Mouse (Mus musculus): ENCODE measurements around the gene Nfatc2. TPM values are rescaled to one million over a fixed set of nuclear protein-coding genes. Genes with fewer than 3 reads are reported as not detected.

The Nfatc2 gene
- total and polyA plus RNA-seq, 3 experiments, result not detected

DNA sequence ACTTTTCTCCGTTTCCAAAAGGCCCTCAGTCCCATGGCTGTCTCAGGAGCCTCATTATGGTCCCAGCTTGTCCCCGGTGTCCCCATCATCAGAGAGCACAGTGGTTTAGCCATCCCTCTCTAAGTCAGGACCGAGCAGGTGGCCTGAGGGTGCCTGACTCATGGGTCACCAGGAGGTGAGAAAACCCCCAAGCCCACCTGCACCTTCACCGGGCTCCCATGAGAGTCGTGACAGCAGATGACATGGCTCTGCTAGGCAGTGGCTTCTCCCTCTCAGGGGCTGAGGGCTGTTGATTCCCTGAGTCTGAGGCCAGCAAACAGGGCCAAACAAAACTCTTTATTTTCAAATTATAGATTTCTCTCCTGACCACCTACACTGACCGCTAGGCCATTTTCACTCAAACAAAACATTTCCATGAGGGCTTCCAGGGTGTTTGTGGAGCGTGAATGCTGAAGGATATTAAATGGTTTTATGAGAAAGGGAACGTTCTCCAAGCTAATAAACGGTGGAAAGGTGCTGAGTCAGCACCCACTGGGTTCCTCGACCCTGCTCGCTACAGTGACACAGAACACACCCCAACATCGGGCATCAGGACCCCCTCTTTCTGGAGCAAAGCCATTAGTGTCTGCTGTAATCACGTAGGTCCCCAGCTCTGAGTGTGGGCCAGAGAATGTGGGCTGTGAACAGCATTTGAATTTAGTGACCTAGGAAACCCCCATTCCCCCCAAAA lies 92.8 kb downstream of the Nfatc2 start:
- DNase-seq (ENCODE audit: low read depth, low spot score), result no peak
- Histone ChIP-seq H3K4me1 (ENCODE audit: control insufficient read depth in 1 of 2, insufficient read depth in 2 of 2, low read length in 2 of 2) (no peaks in the 10 kb centered on the region), H3K36me3 (ENCODE audit: control insufficient read depth in 1 of 2, insufficient read depth in 2 of 2, low read length in 2 of 2) (no peaks in the 10 kb centered on the region), H3K79me2 (ENCODE audit: control insufficient read depth, insufficient read depth, low read length, poor library complexity) (no peaks in the 10 kb centered on the region), H3K27me3 (ENCODE audit: control insufficient read depth in 1 of 2, insufficient read depth in 2 of 2, low read length in 2 of 2) (no peaks in the 10 kb centered on the region), H3K9me3 (replicated peaks; ENCODE audit: insufficient read depth, low read length) (no peaks in the 10 kb centered on the region), H3K9ac (ENCODE audit: control insufficient read depth, low read depth, low read length, poor library complexity, severe bottlenecking) (no peak overlapping the region), H3K27ac (ENCODE audit: control insufficient read depth, low read depth, low read length) (no peak overlapping the region), H3K4me3 (ENCODE audit: control insufficient read depth in 1 of 2, insufficient read depth in 1 of 2, low read depth in 2 of 2, low read length in 2 of 2) (no peak overlapping the region)
- TF ChIP-seq MXI1 (IDR thresholded peaks at IDR 0.05; ENCODE audit: low read depth, low read length) (no peak), MYB (IDR thresholded peaks at IDR 0.05; ENCODE audit: low read depth, low read length) (no peak), CTCF (IDR thresholded peaks at IDR 0.05 in 2 of 3, conservative IDR thresholded peaks at IDR 0.05 in 1 of 3; ENCODE audit: control insufficient read depth in 1 of 3, insufficient read depth in 1 of 3, low read depth in 2 of 3, low read length in 3 of 3, poor library complexity in 1 of 3, severe bottlenecking in 1 of 3) (no peak), NRF1 (IDR thresholded peaks at IDR 0.05; ENCODE audit: insufficient read depth, low read depth, low read length, poor library complexity, severe bottlenecking) (no peak), JUND (IDR thresholded peaks at IDR 0.05; ENCODE audit: low read depth, low read length) (no peak), CHD2 (IDR thresholded peaks at IDR 0.05; ENCODE audit: low read length) (no peak), MAFK (IDR thresholded peaks at IDR 0.05; ENCODE audit: borderline replicate concordance, low read depth, low read length) (no peak)

DNA sequence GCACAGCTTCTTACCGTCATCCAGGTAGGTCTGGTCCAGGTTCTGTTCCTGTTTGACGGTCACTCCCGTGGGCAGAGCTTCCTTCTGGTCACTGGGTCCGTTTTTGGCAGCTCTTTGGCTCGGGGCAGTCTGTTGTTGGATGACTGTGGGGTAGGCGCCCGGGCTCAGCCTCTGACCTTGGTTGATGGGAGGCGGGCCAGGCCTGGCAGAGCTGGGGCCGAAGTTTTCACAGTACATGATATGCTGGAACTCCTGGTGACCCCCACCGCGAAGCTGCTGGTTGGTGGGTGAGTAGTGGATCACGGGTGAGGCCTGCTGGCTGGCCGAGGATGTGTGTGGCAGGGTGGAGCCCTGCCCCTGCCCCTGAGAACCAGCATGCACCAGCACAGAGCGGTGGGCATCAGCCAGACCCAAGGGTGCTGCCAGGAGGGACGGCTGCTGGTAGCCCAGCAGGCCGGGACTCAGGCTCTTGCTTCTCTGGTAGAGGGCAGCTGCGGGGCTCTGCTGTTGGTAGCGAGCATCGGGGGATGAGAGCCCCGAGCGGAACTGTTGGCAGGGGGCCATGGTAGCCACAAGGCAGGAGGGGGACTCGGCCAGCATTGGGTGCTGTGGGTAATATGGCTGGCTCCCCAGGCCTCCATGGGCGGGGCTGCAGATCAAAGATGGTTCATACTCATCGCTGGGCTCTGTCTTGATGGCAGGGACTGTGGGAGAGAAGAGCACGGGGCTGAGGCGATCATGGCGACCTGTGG lies 96.8 kb downstream of the Nfatc2 start:
- Histone ChIP-seq H3K4me1 (ENCODE audit: control insufficient read depth in 1 of 2, insufficient read depth in 2 of 2, low read length in 2 of 2) (no peaks in the 10 kb centered on the region), H3K9ac (ENCODE audit: control insufficient read depth, low read depth, low read length, poor library complexity, severe bottlenecking) (no peak overlapping the region), H3K27ac (ENCODE audit: control insufficient read depth, low read depth, low read length) (no peak overlapping the region), H3K9me3 (replicated peaks; ENCODE audit: insufficient read depth, low read length) (no peaks in the 10 kb centered on the region), H3K4me3 (ENCODE audit: control insufficient read depth in 1 of 2, insufficient read depth in 1 of 2, low read depth in 2 of 2, low read length in 2 of 2) (no peak overlapping the region), H3K79me2 (ENCODE audit: control insufficient read depth, insufficient read depth, low read length, poor library complexity) (no peaks in the 10 kb centered on the region), H3K27me3 (ENCODE audit: control insufficient read depth in 1 of 2, insufficient read depth in 2 of 2, low read length in 2 of 2) (no peaks in the 10 kb centered on the region), H3K36me3 (ENCODE audit: control insufficient read depth in 1 of 2, insufficient read depth in 2 of 2, low read length in 2 of 2) (no peaks in the 10 kb centered on the region)
- TF ChIP-seq TBP (IDR thresholded peaks at IDR 0.05; ENCODE audit: low read depth, low read length), result no peak
- no peak for TF ChIP-seq ZMIZ1 (IDR thresholded peaks at IDR 0.05; ENCODE audit: low read depth, low read length)
- TF ChIP-seq ETS1 (IDR thresholded peaks at IDR 0.05; ENCODE audit: low read depth, low read length), result no peak
- no peak for TF ChIP-seq MEF2A (IDR thresholded peaks at IDR 0.05; ENCODE audit: extremely low read depth, insufficient replicate concordance, low read depth, low read length, poor library complexity, severe bottlenecking)
- TF ChIP-seq SMC3 (IDR thresholded peaks at IDR 0.05; ENCODE audit: low read depth, low read length), result no peak
- no peak for TF ChIP-seq MAFK (IDR thresholded peaks at IDR 0.05; ENCODE audit: borderline replicate concordance, low read depth, low read length)
- no peak for TF ChIP-seq POLR2AphosphoS5 (IDR thresholded peaks at IDR 0.05; ENCODE audit: borderline replicate concordance, low read depth, low read length)
- TF ChIP-seq BHLHE40 (IDR thresholded peaks at IDR 0.05; ENCODE audit: borderline replicate concordance, low read depth, low read length), result no peak
- no peak for TF ChIP-seq POLR2A (IDR thresholded peaks at IDR 0.05; ENCODE audit: control insufficient read depth in 1 of 2, insufficient read depth in 1 of 2, low read depth in 1 of 2, low read length in 2 of 2, poor library complexity in 1 of 2)
- no peak for TF ChIP-seq KAT2A (conservative IDR thresholded peaks at IDR 0.05; ENCODE audit: low read depth, low read length)
- TF ChIP-seq NRF1 (IDR thresholded peaks at IDR 0.05; ENCODE audit: insufficient read depth, low read depth, low read length, poor library complexity, severe bottlenecking), result no peak
- DNase-seq (ENCODE audit: low read depth, low spot score), result no peak

Measured in MEL (cell line).